Mouse (Mus musculus): Measurements from ENCODE around the gene Mettl11b. TPM values are rescaled to one million over a fixed set of nuclear protein-coding genes. Genes with fewer than 3 reads are reported as not detected.

The Mettl11b gene
- polyA plus RNA-seq, 1 experiment from 2014 or later, result not detected

GRCm38 (mm10) chr1:163682935-163683430 lies 42.0 kb downstream of the Mettl11b start:
- H3K36me3 ChIP-seq, result no peaks in the 10 kb centered on the region
- H3K4me1 ChIP-seq, result no peaks in the 10 kb centered on the region
- H3K4me2 ChIP-seq, result no peak overlapping the region
- no peak overlapping the region for H3K4me3 ChIP-seq
- no peak overlapping the region for H3K9ac ChIP-seq
- no peaks in the 10 kb centered on the region for H3K9me3 ChIP-seq
- no peaks in the 10 kb centered on the region for H3K27me3 ChIP-seq (replicated peaks)
- no peak overlapping the region for H3K27ac ChIP-seq (replicated peaks)
- WGBS, result 63% methylated on average over 2 of the region's 2 CpGs
- ATAC-seq (ENCODE audit: extremely low read depth, insufficient number of reproducible peaks, low FRiP score, low TSS enrichment), result no peak

GRCm38 (mm10) chr1:163682127-163682526 lies 42.9 kb downstream of the Mettl11b start:
- no peaks in the 10 kb centered on the region for H3K9me3 ChIP-seq
- H3K4me1 ChIP-seq, result no peaks in the 10 kb centered on the region
- H3K36me3 ChIP-seq, result no peaks in the 10 kb centered on the region
- H3K4me2 ChIP-seq, result no peak overlapping the region
- 72% methylated on average over 3 of the region's 3 CpGs for WGBS
- no peaks in the 10 kb centered on the region for H3K27me3 ChIP-seq (replicated peaks)
- H3K4me3 ChIP-seq, result no peak overlapping the region
- no peak overlapping the region for H3K9ac ChIP-seq
- no peak overlapping the region for H3K27ac ChIP-seq (replicated peaks)
- ATAC-seq (ENCODE audit: extremely low read depth, insufficient number of reproducible peaks, low FRiP score, low TSS enrichment), result no peak

GRCm38 (mm10) chr1:163672866-163673265 lies 52.2 kb downstream of the Mettl11b start:
- Histone ChIP-seq H3K9me3 (no peaks in the 10 kb centered on the region), H3K9ac (no peak overlapping the region), H3K36me3 (no peaks in the 10 kb centered on the region), H3K27ac (replicated peaks) (no peak overlapping the region), H3K4me1 (no peaks in the 10 kb centered on the region), H3K4me3 (no peak overlapping the region), H3K4me2 (no peak overlapping the region), H3K27me3 (replicated peaks) (no peaks in the 10 kb centered on the region)
- 71% methylated on average over 3 of the region's 3 CpGs for WGBS
- ATAC-seq (ENCODE audit: extremely low read depth, insufficient number of reproducible peaks, low FRiP score, low TSS enrichment), result no peak

GRCm38 (mm10) chr1:163671326-163671725 lies 53.7 kb downstream of the Mettl11b start:
- Histone ChIP-seq H3K4me2 (no peak overlapping the region), H3K9ac (no peak overlapping the region), H3K36me3 (no peaks in the 10 kb centered on the region), H3K27me3 (replicated peaks) (no peaks in the 10 kb centered on the region), H3K9me3 (no peaks in the 10 kb centered on the region), H3K4me3 (no peak overlapping the region), H3K27ac (replicated peaks) (no peak overlapping the region), H3K4me1 (no peaks in the 10 kb centered on the region)
- WGBS, result 55% methylated on average over 4 of the region's 4 CpGs
- no peak for ATAC-seq (ENCODE audit: extremely low read depth, insufficient number of reproducible peaks, low FRiP score, low TSS enrichment)

DNA sequence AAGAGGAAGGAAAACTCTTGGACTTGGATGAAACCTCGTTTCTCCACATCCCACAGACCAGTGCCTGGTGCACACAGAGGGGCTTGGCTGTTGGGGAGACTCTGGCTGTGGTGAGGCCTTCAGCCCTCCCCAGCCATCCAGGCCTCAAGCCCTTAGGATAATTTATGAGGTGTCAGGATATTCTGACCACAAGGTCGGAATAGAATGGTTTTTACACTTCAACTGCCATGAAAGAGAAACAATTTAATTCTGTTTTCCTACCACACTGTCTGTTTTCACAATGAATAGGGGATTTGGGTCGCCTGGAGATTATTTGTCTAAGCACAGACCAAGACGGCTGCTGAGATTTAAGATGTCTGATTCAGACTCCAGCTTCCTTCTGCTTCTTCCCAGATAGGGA lies 54.3 kb downstream of the Mettl11b start:
- no peaks in the 10 kb centered on the region for H3K27me3 ChIP-seq (replicated peaks)
- H3K9me3 ChIP-seq, result no peaks in the 10 kb centered on the region
- WGBS, result 32% methylated on average over 4 of the region's 4 CpGs
- no peaks in the 10 kb centered on the region for H3K4me1 ChIP-seq
- ATAC-seq (ENCODE audit: extremely low read depth, insufficient number of reproducible peaks, low FRiP score, low TSS enrichment), result no peak
- no peak overlapping the region for H3K4me3 ChIP-seq
- no peaks in the 10 kb centered on the region for H3K36me3 ChIP-seq
- no peak overlapping the region for H3K27ac ChIP-seq (replicated peaks)
- H3K4me2 ChIP-seq, result no peak overlapping the region
- no peak overlapping the region for H3K9ac ChIP-seq

DNA sequence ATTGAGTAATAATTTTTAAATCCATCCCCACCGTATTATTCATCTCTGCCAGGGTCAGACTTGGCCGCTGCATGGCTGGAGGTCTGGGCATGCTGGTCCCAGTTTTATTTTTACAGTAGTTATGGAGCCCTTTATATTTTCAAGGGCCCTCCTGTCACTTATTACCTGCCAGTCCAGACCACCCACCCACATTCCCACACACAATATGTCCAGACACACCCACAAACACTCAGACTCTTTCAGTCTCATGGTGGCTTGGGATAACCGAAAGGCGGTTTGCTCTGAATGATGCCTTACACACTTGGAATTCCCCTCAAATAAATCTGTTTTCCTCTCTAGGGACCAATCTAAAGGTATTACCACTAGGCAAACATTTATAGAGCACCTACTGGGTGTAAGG lies 55.1 kb downstream of the Mettl11b start:
- Histone ChIP-seq H3K27me3 (replicated peaks) (no peaks in the 10 kb centered on the region), H3K4me2 (no peak overlapping the region), H3K9me3 (no peaks in the 10 kb centered on the region), H3K27ac (replicated peaks) (no peak overlapping the region), H3K9ac (no peak overlapping the region), H3K4me1 (no peaks in the 10 kb centered on the region), H3K36me3 (no peaks in the 10 kb centered on the region), H3K4me3 (no peak overlapping the region)
- 81% methylated on average over 4 of the region's 4 CpGs for WGBS
- ATAC-seq (ENCODE audit: extremely low read depth, insufficient number of reproducible peaks, low FRiP score, low TSS enrichment), result no peak

- Histone ChIP-seq H3K9ac (no peak overlapping the region), H3K36me3 (no peaks in the 10 kb centered on the region), H3K4me1 (no peaks in the 10 kb centered on the region), H3K4me3 (no peak overlapping the region), H3K27me3 (replicated peaks) (no peaks in the 10 kb centered on the region), H3K9me3 (no peaks in the 10 kb centered on the region), H3K27ac (replicated peaks) (no peak overlapping the region), H3K4me2 (no peak overlapping the region)
- WGBS, result 59% methylated on average over 1 of the region's 1 CpGs
- ATAC-seq (ENCODE audit: extremely low read depth, insufficient number of reproducible peaks, low FRiP score, low TSS enrichment), result no peak
Measured at GRCm38 (mm10) chr1:163662416-163662815, 62.6 kb downstream of the Mettl11b start.

DNA sequence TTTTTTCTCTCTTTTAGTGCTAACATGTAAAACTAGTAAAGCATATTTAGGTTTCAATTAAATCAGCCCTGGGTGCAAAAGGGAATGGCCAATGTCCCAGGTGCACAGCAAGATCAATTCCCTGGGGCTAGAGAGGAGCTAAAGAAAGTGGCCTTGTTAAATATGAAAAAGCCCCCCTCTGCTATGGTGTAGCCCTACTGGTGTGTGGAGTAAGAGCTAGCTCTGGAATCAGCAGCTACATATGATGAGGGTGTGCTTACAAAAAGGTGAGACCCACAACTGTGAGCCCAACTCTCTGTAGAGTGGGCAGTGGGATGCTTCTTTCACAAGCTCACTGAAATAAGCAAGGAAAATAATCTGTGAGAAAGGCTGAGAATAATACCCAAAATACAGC lies 66.5 kb downstream of the Mettl11b start:
- Histone ChIP-seq H3K4me2 (no peak overlapping the region), H3K9ac (no peak overlapping the region), H3K36me3 (no peaks in the 10 kb centered on the region), H3K27ac (replicated peaks) (no peak overlapping the region), H3K27me3 (replicated peaks) (no peaks in the 10 kb centered on the region), H3K4me3 (no peak overlapping the region), H3K4me1 (no peaks in the 10 kb centered on the region), H3K9me3 (no peaks in the 10 kb centered on the region)
- ATAC-seq (ENCODE audit: extremely low read depth, insufficient number of reproducible peaks, low FRiP score, low TSS enrichment), result no peak

DNA sequence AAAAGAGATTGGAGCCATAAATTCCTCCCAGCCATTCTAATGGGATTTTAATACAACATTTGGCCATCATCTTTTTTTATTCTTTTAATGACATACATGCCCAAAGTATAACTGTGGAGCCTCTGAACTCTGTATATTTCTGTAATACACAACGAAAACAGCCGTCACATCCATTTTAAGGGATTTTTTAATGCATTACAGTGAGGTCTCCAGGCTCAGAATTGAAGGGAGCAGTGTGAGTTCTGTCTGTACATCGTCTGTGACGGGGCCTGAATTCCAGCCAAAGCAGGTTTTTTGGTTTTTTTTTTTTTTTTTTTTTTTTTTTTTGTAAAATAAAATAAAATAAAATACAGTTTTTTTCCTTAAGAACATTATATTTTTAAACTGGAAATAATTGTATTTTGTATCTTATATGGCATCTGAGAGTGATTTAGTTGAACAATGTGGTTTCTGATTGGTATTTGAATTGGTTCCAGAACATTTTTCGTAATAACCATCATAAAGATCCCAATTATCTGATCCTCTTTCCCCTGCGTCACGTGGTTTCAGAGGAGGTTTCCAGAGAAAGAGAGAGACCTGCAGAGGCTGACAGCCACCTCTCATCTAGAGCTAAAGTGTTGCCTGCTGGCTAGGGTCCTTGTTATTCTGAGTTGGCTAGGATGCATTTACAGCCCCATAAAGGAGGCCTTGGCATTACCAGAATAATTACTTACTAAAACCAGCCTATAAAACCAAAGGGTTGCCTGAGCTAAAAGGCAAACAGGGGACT lies 67.1 kb downstream of the Mettl11b start:
- H3K4me2 ChIP-seq, result no peak overlapping the region
- H3K4me1 ChIP-seq, result no peaks in the 10 kb centered on the region
- H3K9ac ChIP-seq, result no peak overlapping the region
- no peak overlapping the region for H3K4me3 ChIP-seq
- H3K27me3 ChIP-seq (replicated peaks), result no peaks in the 10 kb centered on the region
- WGBS, result 63% methylated on average over 7 of the region's 7 CpGs
- H3K9me3 ChIP-seq, result no peaks in the 10 kb centered on the region
- H3K36me3 ChIP-seq, result no peaks in the 10 kb centered on the region
- ATAC-seq (ENCODE audit: extremely low read depth, insufficient number of reproducible peaks, low FRiP score, low TSS enrichment), result no peak
- H3K27ac ChIP-seq (replicated peaks), result no peak overlapping the region

DNA sequence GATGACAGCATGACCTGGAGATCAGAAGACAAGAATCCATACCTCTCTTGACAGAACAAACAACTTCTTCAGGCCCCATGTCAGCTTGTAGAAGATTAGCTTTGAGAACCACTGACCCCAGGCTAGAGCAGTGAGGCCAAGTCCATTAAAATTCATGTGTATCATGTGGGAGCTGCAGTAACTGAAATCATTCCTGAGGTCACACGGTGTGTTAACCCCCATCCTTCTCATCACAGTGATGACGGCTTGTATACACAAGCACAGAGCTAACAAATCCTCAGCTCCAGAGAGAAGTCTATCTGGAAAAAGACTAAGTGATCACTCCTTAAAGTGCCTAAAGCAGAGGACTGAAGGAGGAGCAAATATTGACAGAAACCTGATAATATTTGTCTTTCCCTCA lies 68.0 kb downstream of the Mettl11b start:
- ATAC-seq (ENCODE audit: extremely low read depth, insufficient number of reproducible peaks, low FRiP score, low TSS enrichment), result no peak
- Histone ChIP-seq H3K9me3 (no peaks in the 10 kb centered on the region), H3K36me3 (no peaks in the 10 kb centered on the region), H3K9ac (no peak overlapping the region), H3K4me2 (no peak overlapping the region), H3K4me3 (no peak overlapping the region), H3K4me1 (no peaks in the 10 kb centered on the region), H3K27ac (replicated peaks) (no peak overlapping the region), H3K27me3 (replicated peaks) (no peaks in the 10 kb centered on the region)
- WGBS, result 47% methylated on average over 2 of the region's 2 CpGs

DNA sequence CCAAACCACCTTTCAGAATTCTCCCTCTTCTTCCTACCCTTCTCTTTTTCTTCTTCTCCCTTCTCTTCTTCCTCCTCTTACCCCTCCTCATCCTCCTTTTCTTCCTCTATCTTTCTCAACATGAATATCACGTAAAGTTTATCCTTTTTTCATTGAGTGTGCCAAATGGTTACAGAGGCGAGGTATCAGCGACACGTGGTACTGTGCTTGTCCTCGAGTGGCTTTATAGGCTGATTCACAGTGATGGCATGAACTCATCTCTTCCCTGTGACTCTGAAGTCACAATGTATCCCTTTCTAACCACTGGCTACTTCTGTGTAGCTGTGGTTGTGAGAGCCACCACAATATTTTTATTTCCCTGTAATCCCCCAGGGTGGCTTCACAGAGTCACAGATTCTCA lies 68.6 kb downstream of the Mettl11b start:
- H3K9ac ChIP-seq, result no peak overlapping the region
- no peaks in the 10 kb centered on the region for H3K27me3 ChIP-seq (replicated peaks)
- no peak overlapping the region for H3K27ac ChIP-seq (replicated peaks)
- no peaks in the 10 kb centered on the region for H3K4me1 ChIP-seq
- no peaks in the 10 kb centered on the region for H3K9me3 ChIP-seq
- no peaks in the 10 kb centered on the region for H3K36me3 ChIP-seq
- no peak for ATAC-seq (ENCODE audit: extremely low read depth, insufficient number of reproducible peaks, low FRiP score, low TSS enrichment)
- WGBS, result 76% methylated on average over 5 of the region's 5 CpGs
- H3K4me3 ChIP-seq, result no peak overlapping the region
- H3K4me2 ChIP-seq, result no peak overlapping the region
